Mouse (Mus musculus) forebrain, embryonic 15.5 days (tissue): ENCODE measurements at regions not wholly inside any gene's neighbourhood (a gene's known extent, or its start where the extent isn't known, plus 50 kb on each side); places are given as distances from the start of the nearest gene placed in this dataset.
A peak's percentile ranks its signal among the peaks of the same experiment; 100 is the strongest.

ENCODE experiments used
- ATAC-seq: fragments of 200-750 bp; cut with Nextera tagmentation; replicated peaks from 2 replicates; pipeline ENCODE4 v1.8.0; 2017; ENCODE audit warnings: mild to moderate bottlenecking, moderate TSS enrichment, moderate library complexity
- H3K27ac ChIP-seq: fragments of 300-500 bp; sonication (generic); replicated peaks from 2 replicates; pipeline ENCODE4 v1.5.1; 2015; ENCODE audit warnings: mild to moderate bottlenecking, inconsistent platforms
- H3K27me3 ChIP-seq: fragments of 300-500 bp; sonication (generic); 2 replicates; pipeline ENCODE4 v1.6.1; 2015; ENCODE audit warnings: inconsistent platforms
- H3K36me3 ChIP-seq: fragments of 300-500 bp; sonication (generic); 2 replicates; pipeline ENCODE4 v1.6.1; 2015; ENCODE audit warnings: mild to moderate bottlenecking, inconsistent platforms
- H3K4me1 ChIP-seq: fragments of 300-500 bp; sonication (generic); 2 replicates; pipeline ENCODE4 v1.6.1; 2015; ENCODE audit warnings: inconsistent platforms
- H3K4me2 ChIP-seq: fragments of 300-500 bp; sonication (generic); replicated peaks from 2 replicates; pipeline ENCODE4 v1.6.1; 2015; ENCODE audit warnings: mild to moderate bottlenecking, inconsistent platforms
- H3K4me3 ChIP-seq: fragments of 300-500 bp; sonication (generic); 2 replicates; pipeline ENCODE4 v1.5.1; 2015; ENCODE audit warnings: mild to moderate bottlenecking, inconsistent platforms
- H3K9ac ChIP-seq: fragments of 300-500 bp; sonication (generic); replicated peaks from 2 replicates; pipeline ENCODE4 v1.6.1; 2015; ENCODE audit warnings: mild to moderate bottlenecking, inconsistent platforms
- H3K9me3 ChIP-seq: fragments of 300-500 bp; sonication (generic); 2 replicates; pipeline ENCODE4 v1.6.1; 2016; ENCODE audit warnings: inconsistent platforms
- WGBS: fragments of 180-500 bp; shearing (Covaris S2); methylation state at CpG from one replicate; pipeline ENCODE4 v1.1.7; 2015; ENCODE audit warnings: mixed read lengths; 5-methylcytosine and 5-hydroxymethylcytosine counted together

DNA sequence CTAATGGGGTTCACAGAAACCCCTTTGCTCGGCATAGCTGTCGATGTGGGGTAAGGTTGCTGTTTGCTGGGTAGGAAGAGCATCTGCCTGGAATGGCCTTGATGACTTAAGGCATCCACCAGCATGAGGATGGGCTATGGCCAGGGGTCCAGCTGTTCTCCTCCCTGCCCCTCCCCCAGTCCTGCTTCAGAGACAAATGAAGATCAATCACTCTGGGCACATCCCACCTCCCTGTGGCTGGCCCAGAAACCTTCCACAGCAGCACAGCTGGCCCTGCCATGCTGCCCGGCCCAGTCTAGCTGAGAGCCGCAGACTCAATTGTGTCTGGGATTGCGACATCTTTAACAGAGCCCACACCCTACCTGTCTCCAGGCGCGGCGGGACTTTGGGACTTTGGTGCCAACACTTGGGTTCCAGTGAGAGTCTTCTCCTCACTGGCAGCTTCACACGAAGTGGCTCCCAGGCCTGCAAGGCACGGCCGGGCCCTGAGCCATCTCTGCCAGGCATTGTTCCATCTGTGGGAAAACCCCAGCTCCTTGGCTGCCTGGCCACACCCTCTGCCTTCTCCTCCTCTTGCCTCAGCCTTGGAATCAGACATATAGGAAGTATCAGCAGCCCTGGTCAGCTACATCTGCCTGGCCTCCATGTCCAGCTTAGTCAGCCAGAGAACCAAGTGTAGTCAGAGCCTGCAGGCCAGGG, 149.6 kb upstream of the A530016L24Rik start:
- H3K4me3 ChIP-seq, result no peak overlapping the region
- no peaks in the 10 kb centered on the region for H3K36me3 ChIP-seq
- no peak for ATAC-seq
- peaks cover 49% of the 10 kb centered on the region for H3K4me1 ChIP-seq
- H3K27me3 ChIP-seq, result no peaks in the 10 kb centered on the region
- H3K4me2 ChIP-seq, result no peak overlapping the region
- 0 out of 2 replicates have a peak overlapping the region, but pooled peaks have one; percentile 9 for H3K27ac ChIP-seq
- no peaks in the 10 kb centered on the region for H3K9me3 ChIP-seq
- WGBS, result 52% methylated on average over 11 of the region's 11 CpGs
- no peak overlapping the region for H3K9ac ChIP-seq

DNA sequence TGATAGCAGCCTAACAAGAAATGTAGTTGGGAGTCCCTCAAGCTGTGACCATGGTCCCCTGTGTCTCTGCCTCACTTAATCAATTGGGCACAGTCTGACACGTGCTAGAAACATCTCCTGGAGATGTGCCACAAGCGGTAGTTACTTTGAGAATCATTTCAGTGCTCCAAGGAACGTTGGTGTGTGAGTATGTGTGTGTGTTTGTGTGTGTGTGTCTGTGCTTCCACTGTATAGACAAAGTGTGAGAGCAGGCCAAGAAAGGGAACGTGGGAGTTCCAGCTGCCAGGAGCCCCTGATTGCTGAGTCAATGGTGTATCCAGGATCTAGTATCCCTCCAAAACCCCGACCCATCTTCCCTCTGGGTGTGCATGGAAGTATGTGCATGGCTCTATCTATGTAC, 149.0 kb upstream of the A530016L24Rik start:
- Histone ChIP-seq H3K27ac (no peak overlapping the region), H3K9ac (no peak overlapping the region), H3K4me3 (no peak overlapping the region), H3K27me3 (no peaks in the 10 kb centered on the region), H3K36me3 (no peaks in the 10 kb centered on the region), H3K9me3 (no peaks in the 10 kb centered on the region), H3K4me1 (peaks cover 42% of the 10 kb centered on the region), H3K4me2 (no peak overlapping the region)
- WGBS, result 52% methylated on average over 5 of the region's 5 CpGs
- ATAC-seq, result no peak

DNA sequence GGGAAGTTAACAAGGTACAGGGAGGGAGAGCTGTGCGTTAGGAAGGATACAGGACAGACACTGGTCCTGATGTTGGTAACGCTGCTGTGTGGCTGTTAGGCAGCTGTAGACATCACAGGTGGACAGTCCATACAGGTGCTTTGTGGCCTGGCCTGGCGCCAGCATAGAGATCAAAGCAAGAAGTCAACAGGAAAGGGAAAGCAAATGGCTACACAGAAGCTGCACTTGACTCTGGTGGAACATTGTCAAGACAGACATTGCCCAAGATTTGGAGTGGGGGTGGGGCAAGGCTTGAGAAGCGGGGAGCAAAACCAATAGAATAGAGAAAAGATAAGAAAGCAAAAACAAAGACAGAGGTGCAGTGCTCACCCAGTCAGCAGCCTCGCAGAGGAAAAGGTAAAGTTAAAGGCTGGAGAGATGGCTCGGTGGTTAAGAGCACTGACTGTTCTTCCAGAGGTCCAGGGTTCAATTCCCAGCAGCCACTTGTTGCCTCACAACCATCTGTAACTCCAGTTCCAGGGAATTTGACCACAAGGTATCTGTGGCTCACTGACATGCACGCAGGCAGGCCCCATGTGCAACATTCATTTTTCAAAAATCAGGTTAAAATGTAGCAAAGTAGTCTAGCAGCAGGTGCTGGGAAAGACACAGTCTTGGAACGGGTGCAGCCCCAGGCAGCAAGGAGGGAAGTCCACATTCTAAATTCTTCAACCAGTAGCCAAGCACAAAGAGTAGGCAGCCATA, 147.3 kb upstream of the A530016L24Rik start:
- no peak overlapping the region for H3K9ac ChIP-seq
- no peak overlapping the region for H3K4me2 ChIP-seq
- H3K27ac ChIP-seq, result no peak overlapping the region
- no peaks in the 10 kb centered on the region for H3K9me3 ChIP-seq
- H3K27me3 ChIP-seq, result no peaks in the 10 kb centered on the region
- no peak for ATAC-seq
- H3K4me1 ChIP-seq, result peaks cover 26% of the 10 kb centered on the region
- 86% methylated on average over 8 of the region's 8 CpGs for WGBS
- no peak overlapping the region for H3K4me3 ChIP-seq
- no peaks in the 10 kb centered on the region for H3K36me3 ChIP-seq

DNA sequence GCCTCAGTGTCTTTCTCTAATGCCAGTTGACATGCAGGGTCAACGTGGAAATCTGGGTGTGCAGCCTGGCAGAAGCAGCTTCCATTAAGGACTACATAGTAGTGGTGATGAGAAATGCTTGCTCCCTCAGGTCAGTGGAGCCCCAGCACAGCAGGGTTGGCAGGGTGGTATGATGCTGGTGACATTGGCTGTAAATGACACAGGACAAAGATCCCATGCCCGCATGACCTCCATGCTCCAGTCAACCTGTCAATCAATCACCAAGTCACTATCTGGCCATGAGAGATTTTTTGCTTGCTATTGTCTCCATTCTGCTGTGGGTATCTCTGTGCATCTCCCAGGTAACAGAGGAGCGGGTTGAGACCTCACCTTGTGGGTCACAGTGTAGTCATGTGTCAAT, 146.2 kb upstream of the A530016L24Rik start:
- no peak overlapping the region for H3K4me3 ChIP-seq
- no peaks in the 10 kb centered on the region for H3K9me3 ChIP-seq
- H3K27ac ChIP-seq, result no peak overlapping the region
- no peak for ATAC-seq
- peaks cover 16% of the 10 kb centered on the region for H3K4me1 ChIP-seq
- no peaks in the 10 kb centered on the region for H3K27me3 ChIP-seq
- no peak overlapping the region for H3K4me2 ChIP-seq
- no peak overlapping the region for H3K9ac ChIP-seq
- 87% methylated on average over 3 of the region's 3 CpGs for WGBS
- H3K36me3 ChIP-seq, result no peaks in the 10 kb centered on the region

DNA sequence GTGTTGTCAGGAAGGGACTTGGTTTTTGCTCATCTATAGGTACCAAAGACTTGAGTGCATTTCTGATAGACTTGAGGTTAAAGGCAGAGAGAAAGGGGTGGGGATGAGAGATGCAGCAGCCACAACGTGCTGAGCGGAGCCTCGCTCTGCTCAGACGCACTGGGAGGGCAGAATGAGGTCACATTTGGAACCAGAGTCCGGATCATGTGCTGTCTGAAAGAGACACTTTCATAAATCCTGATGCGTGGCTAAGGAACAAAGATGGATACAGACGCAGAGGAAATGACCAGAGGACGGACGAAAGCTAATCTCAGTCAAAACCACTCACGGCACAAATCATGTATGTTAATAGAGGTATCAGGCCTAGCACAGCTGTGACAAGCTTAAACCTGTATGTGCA, 145.0 kb upstream of the A530016L24Rik start:
- WGBS, result 82% methylated on average over 10 of the region's 10 CpGs
- no peak for ATAC-seq
- H3K4me1 ChIP-seq, result peaks cover 13% of the 10 kb centered on the region
- H3K4me2 ChIP-seq, result no peak overlapping the region
- no peaks in the 10 kb centered on the region for H3K36me3 ChIP-seq
- no peak overlapping the region for H3K4me3 ChIP-seq
- no peak overlapping the region for H3K9ac ChIP-seq
- H3K27me3 ChIP-seq, result no peaks in the 10 kb centered on the region
- H3K27ac ChIP-seq, result no peak overlapping the region
- H3K9me3 ChIP-seq, result no peaks in the 10 kb centered on the region

DNA sequence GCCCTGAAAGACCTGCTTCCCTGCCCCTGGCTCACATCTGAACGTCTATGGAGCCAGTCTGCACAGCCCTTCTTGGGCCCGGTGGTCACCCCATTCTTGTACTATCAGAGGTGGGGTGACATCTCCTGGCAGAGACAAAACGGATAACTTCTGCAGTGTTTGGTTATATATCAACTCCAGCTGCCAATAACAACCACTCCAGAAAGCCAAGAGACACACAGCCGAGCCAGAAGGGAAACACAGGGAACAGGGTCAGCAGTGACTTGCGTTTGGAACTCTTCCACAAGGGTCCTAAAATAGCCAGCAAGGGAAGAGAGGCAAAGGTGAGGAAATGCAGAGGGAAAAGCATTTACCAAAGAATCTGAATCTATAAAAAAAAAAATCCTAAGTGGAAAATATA, 143.5 kb upstream of the A530016L24Rik start:
- 77% methylated on average over 5 of the region's 5 CpGs for WGBS
- ATAC-seq, result no peak

DNA sequence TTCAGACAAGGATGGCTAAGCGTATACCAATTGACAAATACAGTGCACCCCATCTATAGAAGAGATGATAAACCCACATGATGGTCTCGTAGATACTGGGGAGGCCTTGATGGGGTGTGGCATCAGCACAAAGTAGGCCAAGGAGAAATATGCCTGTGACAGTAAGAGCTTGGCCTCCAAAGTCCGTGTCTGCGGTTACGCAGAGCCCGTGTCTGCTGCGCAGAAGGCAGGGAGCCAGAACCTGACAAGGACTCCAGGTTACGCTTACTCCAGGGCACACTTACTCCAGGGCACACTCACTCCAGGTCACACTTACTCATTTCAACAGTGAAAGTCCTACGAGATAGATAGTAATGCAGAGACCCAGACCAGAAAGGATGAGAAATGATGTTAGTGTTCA, 141.1 kb upstream of the A530016L24Rik start:
- ATAC-seq, result no peak
- Histone ChIP-seq H3K27ac (no peak overlapping the region), H3K9ac (no peak overlapping the region), H3K4me2 (no peak overlapping the region), H3K9me3 (no peaks in the 10 kb centered on the region), H3K27me3 (no peaks in the 10 kb centered on the region), H3K4me1 (peaks cover 21% of the 10 kb centered on the region), H3K36me3 (no peaks in the 10 kb centered on the region), H3K4me3 (no peak overlapping the region)
- 95% methylated on average over 9 of the region's 9 CpGs for WGBS

More for the DNA sequence above, 143.5 kb upstream of the A530016L24Rik start:
- no peak overlapping the region for H3K4me3 ChIP-seq
- H3K36me3 ChIP-seq, result no peaks in the 10 kb centered on the region
- H3K27ac ChIP-seq, result no peak overlapping the region
- H3K9me3 ChIP-seq, result no peaks in the 10 kb centered on the region
- H3K9ac ChIP-seq, result no peak overlapping the region
- peaks cover 17% of the 10 kb centered on the region for H3K4me1 ChIP-seq
- no peaks in the 10 kb centered on the region for H3K27me3 ChIP-seq
- H3K4me2 ChIP-seq, result no peak overlapping the region

DNA sequence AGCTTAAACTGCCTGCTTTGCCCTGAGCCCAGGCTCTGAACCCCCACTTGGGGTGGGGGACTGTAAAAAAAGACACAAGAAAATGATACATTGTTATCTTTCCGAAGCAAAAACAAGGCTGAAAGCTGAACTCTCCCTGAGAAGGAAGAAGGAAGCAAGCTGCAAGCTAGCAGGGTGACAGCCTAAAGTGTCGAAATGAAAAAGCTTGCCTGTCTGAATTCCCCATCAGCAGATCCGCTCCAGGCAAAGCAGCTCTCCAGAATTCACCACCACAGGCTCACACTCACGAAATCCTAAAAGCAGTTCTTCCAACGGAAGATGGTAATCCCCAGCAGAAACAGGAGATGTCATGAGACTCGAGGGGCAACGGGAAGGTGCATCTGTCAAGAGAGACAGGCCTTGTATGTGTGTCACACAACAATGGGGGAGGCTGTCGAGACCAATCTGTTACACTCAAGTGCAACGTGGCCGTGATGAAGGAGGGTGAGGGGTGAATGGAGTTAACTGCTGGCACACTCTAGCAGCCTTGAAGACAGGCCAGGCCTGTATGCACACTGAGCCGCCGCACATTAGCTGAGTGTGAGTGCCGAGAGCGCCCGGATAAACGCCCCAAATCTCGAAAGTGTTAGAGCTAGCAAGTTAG, 139.5 kb upstream of the A530016L24Rik start:
- no peak overlapping the region for H3K4me3 ChIP-seq
- no peaks in the 10 kb centered on the region for H3K27me3 ChIP-seq
- peak overlapping the region; percentile 82 for H3K27ac ChIP-seq
- H3K4me2 ChIP-seq, result no peak overlapping the region
- ATAC-seq, result peak; percentile 78
- no peaks in the 10 kb centered on the region for H3K36me3 ChIP-seq
- H3K9ac ChIP-seq, result no peak overlapping the region
- H3K9me3 ChIP-seq, result no peaks in the 10 kb centered on the region
- 32% methylated on average over 17 of the region's 17 CpGs for WGBS
- peaks cover 21% of the 10 kb centered on the region for H3K4me1 ChIP-seq

DNA sequence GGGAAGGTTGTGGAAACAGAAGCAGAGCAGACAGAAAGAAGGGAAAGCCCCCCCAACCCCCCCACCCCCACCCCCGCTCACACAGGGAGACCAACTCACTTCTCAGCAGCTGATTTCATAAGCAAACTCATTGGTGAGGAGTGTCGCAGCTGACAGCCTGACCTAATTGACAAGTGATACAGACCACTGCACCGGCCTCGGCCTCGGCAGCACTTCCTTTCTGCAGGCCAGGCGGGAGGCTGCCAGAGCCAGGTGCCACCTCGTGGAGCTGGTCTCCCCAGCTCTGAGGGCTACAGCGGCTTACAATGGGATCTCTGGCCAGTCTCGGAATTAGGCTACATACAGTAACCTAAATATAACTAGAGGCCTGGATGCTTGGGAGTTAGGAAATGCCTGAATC, 138.5 kb upstream of the A530016L24Rik start:
- no peak overlapping the region for H3K4me2 ChIP-seq
- peaks cover 21% of the 10 kb centered on the region for H3K4me1 ChIP-seq
- 41% methylated on average over 9 of the region's 9 CpGs for WGBS
- no peaks in the 10 kb centered on the region for H3K36me3 ChIP-seq
- ATAC-seq, result 0 out of 2 replicates have a peak, but pooled peaks have one; percentile 35
- no peaks in the 10 kb centered on the region for H3K27me3 ChIP-seq
- H3K27ac ChIP-seq, result peak overlapping the region; percentile 82
- H3K4me3 ChIP-seq, result no peak overlapping the region
- no peak overlapping the region for H3K9ac ChIP-seq
- no peaks in the 10 kb centered on the region for H3K9me3 ChIP-seq

DNA sequence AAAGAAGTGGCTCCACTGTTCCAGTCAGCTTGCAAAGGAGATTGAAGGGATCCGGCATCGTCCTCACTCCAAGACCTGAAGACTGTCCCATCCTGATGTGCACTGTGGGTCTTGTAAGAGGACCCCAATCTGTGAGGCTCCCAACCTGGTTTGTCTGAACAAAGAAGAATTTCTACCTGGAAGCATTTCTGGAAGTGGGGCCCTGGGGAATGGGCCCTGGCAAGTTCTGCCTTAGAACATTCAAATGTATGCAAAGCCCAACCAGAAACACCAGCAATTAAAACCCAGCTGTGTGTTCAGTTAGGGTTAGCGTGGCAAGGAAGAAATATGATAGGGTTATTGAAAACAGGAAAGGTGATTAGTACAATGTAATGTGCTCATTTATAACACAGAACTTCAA, 125.9 kb upstream of the A530016L24Rik start:
- no peak overlapping the region for H3K4me2 ChIP-seq
- H3K4me1 ChIP-seq, result no peaks in the 10 kb centered on the region
- no peak overlapping the region for H3K27ac ChIP-seq
- H3K9ac ChIP-seq, result no peak overlapping the region
- H3K27me3 ChIP-seq, result no peaks in the 10 kb centered on the region
- no peaks in the 10 kb centered on the region for H3K9me3 ChIP-seq
- H3K4me3 ChIP-seq, result no peak overlapping the region
- no peaks in the 10 kb centered on the region for H3K36me3 ChIP-seq
- WGBS, result 84% methylated on average over 3 of the region's 3 CpGs
- no peak for ATAC-seq

DNA sequence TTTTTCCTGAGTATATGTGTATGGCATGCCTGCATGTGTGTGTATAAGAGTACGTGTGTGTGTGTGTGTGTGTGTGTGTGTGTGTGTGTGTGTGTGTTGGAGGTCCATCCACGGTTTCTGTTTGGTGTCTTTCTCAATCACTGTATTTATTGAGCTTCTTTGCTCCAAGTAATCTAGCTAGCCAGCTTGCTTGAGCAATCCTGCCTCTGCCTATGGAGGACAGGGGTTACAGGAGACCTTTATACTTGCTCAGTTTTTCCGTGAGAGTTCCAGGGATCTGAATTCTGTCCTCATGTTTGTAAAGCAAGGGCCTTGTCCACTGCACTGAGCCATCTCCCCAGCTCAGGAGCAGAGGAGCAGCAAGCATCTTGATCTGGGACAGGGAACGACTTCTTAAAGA, 122.0 kb upstream of the A530016L24Rik start:
- Histone ChIP-seq H3K4me3 (no peak overlapping the region), H3K27ac (no peak overlapping the region), H3K9ac (no peak overlapping the region), H3K4me1 (no peaks in the 10 kb centered on the region), H3K27me3 (no peaks in the 10 kb centered on the region), H3K9me3 (no peaks in the 10 kb centered on the region), H3K4me2 (no peak overlapping the region), H3K36me3 (no peaks in the 10 kb centered on the region)
- WGBS, result 81% methylated on average over 4 of the region's 4 CpGs
- no peak for ATAC-seq

DNA sequence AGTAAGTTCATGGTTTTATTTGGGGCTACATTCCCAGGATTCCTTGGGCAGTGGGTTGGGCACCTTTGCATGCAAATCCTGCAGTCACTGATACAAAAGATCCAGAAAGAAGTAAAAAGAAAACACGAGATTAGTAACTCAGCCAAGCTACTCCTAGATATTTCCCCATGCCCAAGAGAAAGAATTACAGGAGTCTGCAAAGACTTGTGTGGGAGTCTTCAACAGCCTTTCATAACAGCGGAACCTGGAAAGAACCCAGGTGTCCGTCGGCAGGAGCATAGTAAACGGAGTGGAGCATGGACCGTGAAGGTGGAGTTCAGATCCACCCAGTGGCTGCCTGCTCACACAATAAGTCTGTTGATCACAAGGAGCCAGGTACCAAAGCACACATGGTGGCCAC, 121.1 kb upstream of the A530016L24Rik start:
- 83% methylated on average over 6 of the region's 6 CpGs for WGBS
- ATAC-seq, result no peak
- Histone ChIP-seq H3K4me2 (no peak overlapping the region), H3K9me3 (no peaks in the 10 kb centered on the region), H3K36me3 (no peaks in the 10 kb centered on the region), H3K4me3 (no peak overlapping the region), H3K4me1 (peaks cover 5% of the 10 kb centered on the region), H3K9ac (no peak overlapping the region), H3K27ac (no peak overlapping the region), H3K27me3 (no peaks in the 10 kb centered on the region)
